Mouse (Mus musculus): ENCODE measurements at regions not wholly inside any gene's neighbourhood (a gene's known extent, or its start where the extent isn't known, plus 50 kb on each side); places are given as distances from the start of the nearest gene placed in this dataset.
"Not testable (repeated sequence)": the region's sequence is repeated elsewhere in the genome, so short reads cannot be mapped to it uniquely, and the experiment has no call there.

DNA sequence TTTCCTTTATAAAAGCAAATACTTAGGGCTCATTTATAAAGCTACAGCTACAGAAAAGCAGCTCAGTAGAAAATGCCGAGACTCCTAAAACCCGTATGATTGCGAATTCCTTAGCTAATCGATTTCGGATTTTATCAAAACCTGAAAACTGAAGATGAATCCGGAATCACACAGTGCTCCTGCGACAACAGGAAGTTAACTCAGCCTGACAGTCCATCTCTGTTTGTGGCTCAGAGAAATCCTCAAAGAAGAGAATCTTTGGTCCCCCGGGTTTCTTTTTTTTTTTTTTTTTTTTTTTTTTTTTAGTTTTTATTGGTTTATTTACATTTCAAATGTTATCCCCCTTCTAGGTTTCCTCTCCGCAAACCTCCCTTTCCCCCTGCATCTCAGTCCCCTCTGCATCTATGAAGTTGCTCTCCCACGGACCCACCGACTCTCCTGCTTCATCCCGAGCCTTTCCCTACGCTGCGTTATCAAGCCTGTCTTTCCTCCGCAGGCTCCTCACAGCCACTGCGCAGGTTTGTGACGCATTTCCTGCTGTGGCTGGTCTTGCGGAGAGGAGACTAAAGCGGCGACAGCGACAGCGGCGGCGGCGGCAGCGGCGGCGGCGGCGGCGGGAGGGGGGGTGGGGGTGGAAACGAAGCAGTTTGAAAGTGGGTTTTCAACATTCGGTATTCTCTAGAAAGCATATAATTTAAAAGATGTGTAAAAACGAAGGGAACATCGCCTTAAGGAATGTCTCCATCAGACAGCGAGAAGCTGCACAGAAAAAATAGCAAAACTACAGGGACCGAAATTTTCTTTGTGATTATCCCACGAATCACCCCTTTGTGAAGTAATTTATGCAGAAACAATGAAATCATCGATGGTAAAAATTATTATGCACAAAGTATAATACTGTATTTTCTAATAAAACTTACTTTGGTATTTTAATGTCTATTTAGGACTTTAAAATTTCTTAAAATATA lies 352.3 kb upstream of the Snrpn start:
- H3K9ac ChIP-seq (replicated peaks; ENCODE audit: low read length); H3K27ac ChIP-seq (ENCODE audit: low read length); H3K4me1 ChIP-seq (ENCODE audit: insufficient read depth, low read length); H3K36me3 ChIP-seq (ENCODE audit: insufficient read depth, low read length); H3K9me3 ChIP-seq (ENCODE audit: low read length); H3K27me3 ChIP-seq (ENCODE audit: insufficient read depth, low read length): not testable (repeated sequence)
- peak; percentile 84; the same call in 1 of the 2 replicates for ATAC-seq (ENCODE audit: low FRiP score, low TSS enrichment)
- WGBS = 11% methylated on average over 39 of the region's 39 CpGs
- H3K4me2 ChIP-seq (replicated peaks; ENCODE audit: low read depth, low read length) = peak overlapping the region; percentile 46
- peak overlapping the region; percentile 32 for H3K4me3 ChIP-seq (ENCODE audit: low read length)

GRCm38 (mm10) chr7:60487839-60488454 lies 347.9 kb upstream of the Snrpn start:
- not testable (repeated sequence) for H3K4me1 ChIP-seq (ENCODE audit: insufficient read depth, low read length); H3K27me3 ChIP-seq (ENCODE audit: insufficient read depth, low read length); ATAC-seq (ENCODE audit: low FRiP score, low TSS enrichment); H3K36me3 ChIP-seq (ENCODE audit: insufficient read depth, low read length); H3K4me3 ChIP-seq (ENCODE audit: low read length); H3K9me3 ChIP-seq (ENCODE audit: low read length); H3K27ac ChIP-seq (ENCODE audit: low read length); H3K4me2 ChIP-seq (replicated peaks; ENCODE audit: low read depth, low read length); H3K9ac ChIP-seq (replicated peaks; ENCODE audit: low read length)
- WGBS = 8% methylated on average over 4 of the region's 4 CpGs

DNA sequence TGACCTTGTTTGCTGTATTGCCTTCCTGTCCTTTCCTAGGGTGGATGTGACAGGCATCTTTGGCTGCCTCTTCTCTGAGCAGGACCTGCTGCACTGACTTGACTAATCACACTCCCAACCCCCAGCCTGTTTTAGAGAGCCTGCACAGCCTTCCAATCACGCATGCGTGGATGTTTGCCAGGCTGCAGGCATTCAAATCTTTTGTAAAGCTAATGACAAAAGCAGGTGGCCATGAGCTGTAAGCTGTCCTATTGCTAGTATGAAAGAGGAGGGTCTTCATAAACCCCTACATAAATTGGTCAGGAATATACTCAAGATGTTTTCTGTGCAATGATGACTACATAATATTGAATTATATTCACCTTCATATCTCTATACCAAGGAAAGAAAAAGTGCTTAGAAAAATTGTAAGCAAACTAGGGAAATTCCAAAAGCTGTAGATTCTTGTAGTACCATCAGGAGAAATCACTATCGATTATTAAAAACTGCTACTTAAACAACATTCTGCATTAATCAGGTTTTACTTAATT lies 310.1 kb upstream of the Snrpn start:
- not testable (repeated sequence) for H3K36me3 ChIP-seq (ENCODE audit: insufficient read depth, low read length); H3K4me3 ChIP-seq (ENCODE audit: low read length); ATAC-seq (ENCODE audit: low FRiP score, low TSS enrichment); H3K9ac ChIP-seq (replicated peaks; ENCODE audit: low read length); H3K4me2 ChIP-seq (replicated peaks; ENCODE audit: low read depth, low read length); H3K27ac ChIP-seq (ENCODE audit: low read length); H3K4me1 ChIP-seq (ENCODE audit: insufficient read depth, low read length); H3K27me3 ChIP-seq (ENCODE audit: insufficient read depth, low read length); H3K9me3 ChIP-seq (ENCODE audit: low read length)
- WGBS = 70% methylated on average over 3 of the region's 3 CpGs

GRCm38 (mm10) chr7:60449239-60450073 lies 309.4 kb upstream of the Snrpn start:
- not testable (repeated sequence) for H3K9me3 ChIP-seq (ENCODE audit: low read length); H3K4me1 ChIP-seq (ENCODE audit: insufficient read depth, low read length); H3K4me3 ChIP-seq (ENCODE audit: low read length); H3K27me3 ChIP-seq (ENCODE audit: insufficient read depth, low read length); ATAC-seq (ENCODE audit: low FRiP score, low TSS enrichment); H3K4me2 ChIP-seq (replicated peaks; ENCODE audit: low read depth, low read length); H3K27ac ChIP-seq (ENCODE audit: low read length); H3K36me3 ChIP-seq (ENCODE audit: insufficient read depth, low read length); H3K9ac ChIP-seq (replicated peaks; ENCODE audit: low read length)
- WGBS = 59% methylated on average over 2 of the region's 2 CpGs

DNA sequence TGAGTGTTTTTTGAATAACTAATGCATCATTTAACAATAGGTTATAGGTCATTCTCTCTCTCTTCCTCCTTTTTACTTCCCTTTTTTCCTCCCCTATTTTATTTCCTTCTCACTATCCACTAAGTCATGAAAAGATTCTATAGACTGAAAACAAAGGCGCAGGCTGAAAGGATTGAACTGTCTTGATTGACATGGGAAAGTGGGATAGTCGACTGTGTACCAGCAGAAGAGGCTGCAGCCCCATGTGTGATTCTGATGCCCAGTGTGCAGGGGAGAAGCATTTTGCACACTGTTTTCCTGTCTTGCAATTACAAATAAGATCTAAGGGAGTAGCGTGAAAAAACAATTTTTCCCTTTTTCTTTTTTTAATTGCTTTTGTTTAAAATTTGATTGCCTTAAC lies 298.8 kb upstream of the Snrpn start:
- no peaks in the 10 kb centered on the region for H3K27me3 ChIP-seq (ENCODE audit: insufficient read depth, low read length)
- no peak overlapping the region for H3K4me2 ChIP-seq (replicated peaks; ENCODE audit: low read depth, low read length)
- no peaks in the 10 kb centered on the region for H3K36me3 ChIP-seq (ENCODE audit: insufficient read depth, low read length)
- H3K4me1 ChIP-seq (ENCODE audit: insufficient read depth, low read length) = no peaks in the 10 kb centered on the region
- ATAC-seq (ENCODE audit: low FRiP score, low TSS enrichment) = no peak
- H3K27ac ChIP-seq (ENCODE audit: low read length) = no peak overlapping the region
- H3K9me3 ChIP-seq (ENCODE audit: low read length) = no peaks in the 10 kb centered on the region
- WGBS = 77% methylated on average over 3 of the region's 3 CpGs
- no peak overlapping the region for H3K4me3 ChIP-seq (ENCODE audit: low read length)
- H3K9ac ChIP-seq (replicated peaks; ENCODE audit: low read length) = no peak overlapping the region

DNA sequence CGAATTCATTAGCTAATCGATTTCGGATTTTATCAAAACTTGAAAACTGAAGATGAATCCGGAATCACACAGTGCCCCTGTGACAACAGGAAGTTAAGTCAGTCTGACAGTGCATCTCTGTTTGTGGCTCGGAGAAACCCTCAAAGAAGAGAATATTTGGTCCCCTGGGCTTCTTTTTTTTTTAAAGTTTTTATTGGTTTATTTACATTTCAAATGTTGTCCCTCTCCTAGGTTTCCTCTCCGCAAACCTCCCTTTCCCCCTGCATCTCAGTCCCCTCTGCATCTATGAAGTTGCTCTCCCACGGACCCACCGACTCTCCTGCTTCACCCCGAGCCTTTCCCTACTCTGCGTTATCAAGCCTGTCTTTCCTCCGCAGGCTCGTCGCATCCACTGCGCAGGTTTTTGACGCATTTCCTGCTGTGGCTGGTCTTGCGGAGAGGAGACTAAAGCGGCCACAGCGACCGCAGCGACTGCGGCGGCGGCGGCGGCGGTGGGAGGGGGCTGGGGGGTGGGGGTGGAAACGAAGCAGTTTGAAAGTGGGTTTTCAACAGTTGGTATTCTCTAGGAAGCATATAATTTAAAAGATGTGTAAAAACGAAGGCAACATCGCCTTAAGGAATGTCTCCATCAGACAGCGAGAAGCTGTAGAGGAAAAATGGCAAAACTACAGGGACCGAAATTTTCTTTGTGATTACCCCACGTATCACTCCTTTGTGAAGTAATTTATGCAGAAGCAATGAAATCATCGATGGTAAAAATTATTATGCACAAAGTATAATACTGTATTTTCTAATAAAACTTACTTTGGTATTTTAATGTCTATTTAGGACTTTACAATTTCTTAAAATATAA lies 251.2 kb upstream of the Snrpn start:
- not testable (repeated sequence) for H3K27me3 ChIP-seq (ENCODE audit: insufficient read depth, low read length); H3K36me3 ChIP-seq (ENCODE audit: insufficient read depth, low read length); H3K27ac ChIP-seq (ENCODE audit: low read length); H3K4me1 ChIP-seq (ENCODE audit: insufficient read depth, low read length); H3K9me3 ChIP-seq (ENCODE audit: low read length)
- H3K4me3 ChIP-seq (ENCODE audit: low read length) = peak overlapping the region; percentile 41
- H3K9ac ChIP-seq (replicated peaks; ENCODE audit: low read length) = peak overlapping the region; percentile 41; the same call in 1 of the 2 replicates
- ATAC-seq (ENCODE audit: low FRiP score, low TSS enrichment) = peak; percentile 94
- peak overlapping the region; percentile 55 for H3K4me2 ChIP-seq (replicated peaks; ENCODE audit: low read depth, low read length)
- 13% methylated on average over 33 of the region's 33 CpGs for WGBS

GRCm38 (mm10) chr7:60386957-60387356 lies 246.9 kb upstream of the Snrpn start:
- not testable (repeated sequence) for H3K27ac ChIP-seq (ENCODE audit: low read length); H3K9ac ChIP-seq (replicated peaks; ENCODE audit: low read length); H3K4me2 ChIP-seq (replicated peaks; ENCODE audit: low read depth, low read length); H3K27me3 ChIP-seq (ENCODE audit: insufficient read depth, low read length); ATAC-seq (ENCODE audit: low FRiP score, low TSS enrichment); H3K4me1 ChIP-seq (ENCODE audit: insufficient read depth, low read length); H3K36me3 ChIP-seq (ENCODE audit: insufficient read depth, low read length); H3K9me3 ChIP-seq (ENCODE audit: low read length); H3K4me3 ChIP-seq (ENCODE audit: low read length)
- WGBS = 10% methylated on average over 5 of the region's 5 CpGs

DNA sequence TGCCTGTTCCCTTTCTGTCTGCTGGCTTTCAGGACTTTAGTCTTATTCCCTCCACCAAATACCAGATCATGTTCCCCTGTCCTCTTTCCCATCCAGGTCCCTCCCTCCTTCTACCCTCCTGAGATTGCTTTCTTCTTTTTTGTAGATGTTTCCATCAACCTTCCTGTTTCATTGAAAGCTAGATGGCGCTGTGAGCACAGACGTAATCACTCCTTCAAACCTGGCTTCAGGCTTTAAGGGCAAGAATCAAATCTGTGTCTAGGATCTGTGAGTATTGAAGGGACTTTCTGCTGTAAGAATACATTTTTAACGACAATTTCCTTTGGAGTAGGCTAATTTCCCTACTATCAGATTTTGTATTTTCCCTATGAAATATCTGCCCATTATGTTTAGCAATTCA lies 234.0 kb upstream of the Snrpn start:
- H3K36me3 ChIP-seq (ENCODE audit: insufficient read depth, low read length); H3K4me1 ChIP-seq (ENCODE audit: insufficient read depth, low read length); H3K4me2 ChIP-seq (replicated peaks; ENCODE audit: low read depth, low read length); H3K27me3 ChIP-seq (ENCODE audit: insufficient read depth, low read length); H3K9ac ChIP-seq (replicated peaks; ENCODE audit: low read length); H3K9me3 ChIP-seq (ENCODE audit: low read length); ATAC-seq (ENCODE audit: low FRiP score, low TSS enrichment); H3K4me3 ChIP-seq (ENCODE audit: low read length); H3K27ac ChIP-seq (ENCODE audit: low read length): not testable (repeated sequence)
- 20% methylated on average over 3 of the region's 3 CpGs for WGBS

GRCm38 (mm10) chr7:60352206-60352605 lies 212.2 kb upstream of the Snrpn start:
- H3K4me3 ChIP-seq (ENCODE audit: low read length); H3K27ac ChIP-seq (ENCODE audit: low read length); H3K9me3 ChIP-seq (ENCODE audit: low read length); H3K27me3 ChIP-seq (ENCODE audit: insufficient read depth, low read length); H3K4me2 ChIP-seq (replicated peaks; ENCODE audit: low read depth, low read length); ATAC-seq (ENCODE audit: low FRiP score, low TSS enrichment); H3K4me1 ChIP-seq (ENCODE audit: insufficient read depth, low read length); H3K36me3 ChIP-seq (ENCODE audit: insufficient read depth, low read length); H3K9ac ChIP-seq (replicated peaks; ENCODE audit: low read length): not testable (repeated sequence)
- WGBS = 77% methylated on average over 2 of the region's 2 CpGs

Measured in kidney, embryonic 16.5 days (tissue).